Mouse (Mus musculus) adrenal gland, postnatal 36 days (tissue): ENCODE measurements around the gene Mboat1. TPM values are rescaled to one million over a fixed set of nuclear protein-coding genes. Genes with fewer than 3 reads are reported as not detected.

Experiments
- DNase-seq, 2 experiments: peaks; one replicate each; pipeline ENCODE4 v3.0.0; 2021; ENCODE audit warnings: mixed read lengths in 1 of 2
- total RNA-seq, 2 experiments: library from RNA; stranded (reverse); gene quantifications; 2 replicates each; pipeline ENCODE4 v1.2.3; 2021

The Mboat1 gene
- total RNA-seq, 2 experiments from 2014 or later, result 3.8 to 5.4 TPM

DNA sequence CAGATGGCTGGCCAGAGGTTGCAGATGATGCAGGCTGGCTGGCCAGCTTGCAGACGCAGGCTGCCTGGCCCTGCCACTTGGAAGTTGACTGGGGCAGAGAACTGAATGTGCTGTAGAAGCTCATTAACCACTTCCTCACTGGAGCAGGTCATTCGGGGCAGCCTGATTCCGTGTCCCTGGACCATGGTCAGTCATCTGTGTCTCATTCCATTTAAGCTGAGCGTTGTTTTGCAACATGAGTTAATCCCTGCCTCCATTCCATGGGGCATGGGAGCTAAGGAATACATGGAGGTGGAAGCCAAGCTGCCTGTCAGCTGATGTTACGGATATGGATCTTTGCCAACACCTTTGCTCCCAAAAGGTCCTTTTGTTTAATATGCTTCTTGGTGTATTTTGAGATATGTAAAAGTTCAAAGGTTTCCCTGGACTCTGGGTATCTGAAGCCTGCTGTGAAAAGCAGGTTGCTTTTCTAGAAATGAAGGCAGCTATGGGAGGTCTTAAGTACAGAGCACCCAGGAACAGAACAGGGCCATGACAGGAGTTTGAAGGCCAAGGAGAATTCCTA is 114.1 kb downstream of the Mboat1 start:
- DNase-seq, result no peak

DNA sequence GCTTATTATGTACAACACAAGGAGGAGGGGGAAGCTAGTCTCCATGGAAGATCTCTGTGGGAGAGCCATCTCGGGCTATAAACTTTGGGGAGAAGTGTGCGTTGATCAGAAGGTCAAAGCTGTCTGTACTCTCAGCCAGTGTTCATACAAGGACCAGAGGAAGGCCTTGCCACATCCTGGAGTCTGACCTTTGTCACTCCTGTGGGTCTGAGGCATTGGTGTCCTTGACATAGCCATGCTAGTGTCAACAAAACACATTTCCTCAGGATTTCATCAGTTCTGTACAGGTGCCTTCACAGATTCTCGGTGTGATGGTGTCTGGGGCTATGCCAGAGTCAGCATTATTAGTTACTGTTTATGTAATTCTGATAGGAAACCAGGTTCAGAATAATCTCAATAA is 115.1 kb downstream of the Mboat1 start:
- peak in 1 of 2 experiments; percentile 7 for DNase-seq

GRCm38 (mm10) chr13:30252692-30253091 is 116.4 kb downstream of the Mboat1 start:
- DNase-seq, result no peak

- DNase-seq, result peak; percentile 76 to 81
Observed at GRCm38 (mm10) chr13:30253636-30254264, 117.5 kb downstream of the Mboat1 start.

- no peak for DNase-seq
Observed at GRCm38 (mm10) chr13:30254421-30254820, 118.1 kb downstream of the Mboat1 start.

DNA sequence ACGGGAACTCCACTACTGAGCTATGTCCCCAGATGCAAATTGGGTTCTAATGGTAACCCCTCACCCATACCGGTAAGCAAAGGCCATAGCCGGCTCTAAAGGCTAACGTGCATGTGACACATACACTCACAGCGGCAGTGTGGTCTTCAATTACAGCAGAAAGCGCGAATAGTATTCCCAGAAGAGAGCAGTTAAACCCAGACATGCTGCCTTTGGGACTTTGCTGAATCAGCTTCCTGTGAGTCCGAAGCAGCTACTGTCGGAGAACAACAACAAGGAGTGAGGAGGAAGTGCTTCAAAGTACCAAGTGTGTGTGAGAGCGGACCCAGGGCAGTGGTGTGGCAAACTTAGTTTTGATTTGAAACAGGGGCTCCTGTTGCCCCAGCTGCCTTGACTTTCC is 122.5 kb downstream of the Mboat1 start:
- DNase-seq, result no peak

- no peak for DNase-seq
Observed at GRCm38 (mm10) chr13:30259326-30259725, 123.0 kb downstream of the Mboat1 start.

DNA sequence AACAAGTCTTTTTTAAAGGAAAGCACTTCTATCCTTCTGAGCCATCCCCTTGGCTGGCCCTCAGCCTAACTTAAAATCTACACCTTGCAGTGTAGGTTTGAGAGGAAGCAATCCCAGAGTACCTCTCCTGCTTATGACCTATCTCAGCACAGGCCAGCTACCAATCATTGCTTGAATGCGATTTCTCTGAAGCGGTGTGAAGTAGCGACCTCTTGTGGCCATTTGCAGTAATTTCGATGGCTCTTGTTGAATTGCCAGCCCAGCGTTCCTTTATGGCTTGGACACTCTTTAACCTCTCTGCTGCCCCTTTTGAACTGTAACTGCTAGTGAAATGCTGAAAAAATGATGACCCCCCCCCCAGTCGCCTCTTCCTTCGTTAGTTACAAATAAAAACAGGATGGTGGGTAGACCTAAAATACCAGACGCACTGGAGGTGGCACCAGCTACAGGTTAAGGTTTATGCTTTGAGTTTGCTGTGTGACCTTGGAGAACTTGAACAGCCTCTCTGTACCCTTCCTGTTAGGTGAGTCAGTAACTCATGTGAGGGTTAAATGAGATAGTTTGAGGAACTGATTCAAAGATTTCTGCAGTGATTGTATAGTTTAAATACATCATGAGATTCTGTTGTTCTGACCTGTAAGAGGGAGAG is 123.7 kb downstream of the Mboat1 start:
- DNase-seq, result peak; percentile 73 to 75

DNA sequence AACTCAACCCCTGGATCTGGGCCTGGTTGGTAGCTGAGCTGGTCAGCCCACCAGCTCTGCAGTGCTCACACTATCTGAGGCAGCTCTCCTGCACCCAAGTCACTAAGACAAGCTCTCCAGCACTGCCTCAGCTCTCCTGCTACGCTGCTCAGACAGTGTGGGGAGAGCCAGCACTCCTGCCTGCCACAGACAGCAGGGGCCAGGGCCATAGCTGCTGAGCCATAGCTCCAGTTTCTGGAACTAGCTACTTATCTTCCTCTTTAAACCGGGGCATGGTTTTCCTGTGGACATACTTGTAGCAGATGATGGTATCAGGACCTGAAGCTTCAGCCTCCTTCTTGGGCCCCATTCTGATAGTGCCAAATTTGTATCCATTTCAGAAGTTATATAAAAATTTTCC is 127.4 kb downstream of the Mboat1 start:
- DNase-seq, result no peak

DNA sequence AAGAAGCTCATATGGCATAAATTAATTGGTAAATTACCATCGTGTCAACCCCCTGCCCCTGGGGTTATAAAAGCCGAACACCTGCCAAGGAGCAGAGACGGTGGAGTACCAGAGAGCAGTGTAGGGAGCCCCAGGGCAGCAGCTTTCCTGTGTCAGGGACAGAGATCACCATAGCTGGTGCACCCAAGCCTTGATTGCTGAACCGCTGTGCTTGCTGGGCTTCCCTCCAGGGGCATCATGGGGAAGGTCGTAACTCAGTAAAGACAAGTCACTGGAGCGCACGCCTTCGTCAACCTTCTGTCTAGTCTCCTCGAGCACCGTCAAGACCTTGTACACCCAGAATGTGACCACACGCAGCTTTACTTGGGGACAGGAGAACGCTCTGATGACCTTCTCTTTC is 128.0 kb downstream of the Mboat1 start:
- DNase-seq, result no peak

GRCm38 (mm10) chr13:30264765-30265164 is 128.5 kb downstream of the Mboat1 start:
- DNase-seq, result no peak

DNA sequence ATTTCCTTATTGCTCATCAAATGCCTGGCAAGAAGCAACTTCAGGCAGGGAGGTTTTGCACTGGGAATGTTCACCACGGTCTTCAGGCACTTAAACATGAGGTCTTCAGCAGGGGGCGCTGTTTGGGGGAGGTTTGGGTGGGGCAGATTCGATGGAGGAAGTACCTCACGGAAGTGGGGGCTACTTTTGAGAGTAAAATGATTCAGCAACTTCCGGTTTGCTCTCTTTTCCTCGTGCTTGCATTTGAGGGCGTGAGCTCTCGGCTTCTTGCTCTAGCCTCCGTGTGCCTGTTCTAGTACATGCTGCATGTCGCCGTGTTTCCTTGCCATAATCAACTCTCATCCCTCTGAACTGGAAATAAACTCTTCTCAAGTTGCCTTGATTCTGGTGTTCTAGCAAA is 129.7 kb downstream of the Mboat1 start:
- no peak for DNase-seq

GRCm38 (mm10) chr13:30272040-30272686 is 135.9 kb downstream of the Mboat1 start:
- peak; percentile 63 to 72 for DNase-seq

Other genes starting within 250 kb of the Mboat1 start
- 10 to 100 TPM; 10.9 to 12.4 TPM for gene E2f3, start 150.4 kb upstream of the Mboat1 start, total RNA-seq
- gene Agtr1a, start 200.0 kb downstream of the Mboat1 start, total RNA-seq, result 100 to 1,000 TPM; 193 to 516 TPM